Mouse (Mus musculus) midbrain, embryonic 10.5 days (tissue): ENCODE data around the gene Pon3. TPM values are rescaled to one million over a fixed set of nuclear protein-coding genes. Genes with fewer than 3 reads are reported as not detected.

ENCODE experiments used
- DNase-seq: peaks from one replicate; pipeline ENCODE4 v3.0.0-alpha.2; 2017; ENCODE audit warnings: low spot score
- H3K27ac ChIP-seq: fragments of 300-500 bp; sonication (generic); replicated peaks from 2 replicates; pipeline ENCODE4 v1.5.1; 2016; ENCODE audit warnings: mild to moderate bottlenecking
- H3K27me3 ChIP-seq: fragments of 300-500 bp; sonication (generic); 2 replicates; pipeline ENCODE4 v1.6.1; 2016; ENCODE audit warnings: low read depth, mild to moderate bottlenecking; ENCODE audit not compliant: poor library complexity, severe bottlenecking
- H3K36me3 ChIP-seq: fragments of 300-500 bp; sonication (generic); 2 replicates; pipeline ENCODE4 v1.6.1; 2016; ENCODE audit warnings: mild to moderate bottlenecking, moderate library complexity
- H3K4me1 ChIP-seq: fragments of 300-500 bp; sonication (generic); 2 replicates; pipeline ENCODE4 v1.6.1; 2016
- H3K4me3 ChIP-seq: fragments of 300-500 bp; sonication (generic); 2 replicates; pipeline ENCODE4 v1.5.1; 2016; ENCODE audit warnings: mild to moderate bottlenecking, moderate library complexity
- H3K9me3 ChIP-seq: fragments of 300-500 bp; sonication (generic); replicated peaks from 2 replicates; pipeline ENCODE4 v1.6.1; 2016; ENCODE audit warnings: mild to moderate bottlenecking
- WGBS: fragments of 180-500 bp; shearing (Covaris S2); methylation state at CpG from one replicate; pipeline ENCODE4 v1.1.7; 2016; 5-methylcytosine and 5-hydroxymethylcytosine counted together
- polyA plus RNA-seq: library from polyadenylated mRNA; unstranded; fragments of >200 nt; fragmentation: Nextera tagmentation; extraction: Ambion mirVana; gene quantifications from 2 replicates; pipeline ENCODE4 v1.2.1, GENCODE M21; 2016

The Pon3 gene
- polyA plus RNA-seq, 1 experiment from 2014 or later: 5.6 TPM

DNA sequence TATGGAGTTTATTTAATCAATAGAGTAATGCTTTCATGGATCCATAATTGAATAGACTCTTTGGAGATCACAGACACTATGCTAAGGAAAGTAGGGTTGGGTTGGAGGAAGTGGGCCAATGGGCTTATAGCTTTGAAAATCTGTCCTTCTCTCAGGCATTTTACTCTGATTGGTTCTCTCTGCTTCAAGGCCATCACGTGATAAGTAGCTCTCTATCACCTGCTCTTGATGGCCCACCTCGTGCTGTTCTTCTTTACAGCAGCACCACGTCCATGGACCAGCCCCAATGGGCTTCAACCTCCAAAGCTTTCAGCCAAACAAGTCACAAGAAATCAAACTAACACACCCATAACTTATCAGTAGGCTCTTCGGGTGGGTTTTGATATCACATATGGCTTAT, 65.3 kb downstream of the Pon3 start:
- no peaks in the 10 kb centered on the region for H3K27me3 ChIP-seq
- peaks cover 10% of the 10 kb centered on the region for H3K4me1 ChIP-seq
- no peak overlapping the region for H3K4me3 ChIP-seq
- no peak for DNase-seq
- no peak overlapping the region for H3K27ac ChIP-seq
- no peaks in the 10 kb centered on the region for H3K9me3 ChIP-seq
- 90% methylated on average over 4 of the region's 4 CpGs for WGBS
- H3K36me3 ChIP-seq: no peaks in the 10 kb centered on the region

DNA sequence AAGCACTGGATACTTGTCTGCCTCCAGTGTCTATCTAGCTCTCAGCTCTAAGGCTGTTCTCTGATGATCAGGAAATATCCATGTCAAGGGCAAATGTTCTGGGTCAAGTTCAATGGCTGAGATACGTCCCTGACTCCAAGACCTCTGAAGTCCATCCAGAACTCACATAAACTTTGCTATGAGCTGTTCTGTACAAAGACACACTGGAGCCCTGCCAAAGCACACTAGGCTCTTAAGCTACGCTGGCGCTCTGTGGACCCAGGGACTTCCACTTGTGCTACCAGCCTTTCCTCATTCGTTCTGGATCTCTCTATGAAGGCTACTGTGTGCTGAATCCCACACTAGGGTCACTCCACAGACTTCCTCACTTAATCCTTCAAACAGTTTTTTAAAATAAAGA, 66.6 kb downstream of the Pon3 start:
- H3K36me3 ChIP-seq: no peaks in the 10 kb centered on the region
- no peaks in the 10 kb centered on the region for H3K9me3 ChIP-seq
- H3K4me3 ChIP-seq: no peak overlapping the region
- H3K27me3 ChIP-seq: no peaks in the 10 kb centered on the region
- 86% methylated on average over 4 of the region's 4 CpGs for WGBS
- no peak overlapping the region for H3K27ac ChIP-seq
- DNase-seq: no peak
- peaks cover 10% of the 10 kb centered on the region for H3K4me1 ChIP-seq

DNA sequence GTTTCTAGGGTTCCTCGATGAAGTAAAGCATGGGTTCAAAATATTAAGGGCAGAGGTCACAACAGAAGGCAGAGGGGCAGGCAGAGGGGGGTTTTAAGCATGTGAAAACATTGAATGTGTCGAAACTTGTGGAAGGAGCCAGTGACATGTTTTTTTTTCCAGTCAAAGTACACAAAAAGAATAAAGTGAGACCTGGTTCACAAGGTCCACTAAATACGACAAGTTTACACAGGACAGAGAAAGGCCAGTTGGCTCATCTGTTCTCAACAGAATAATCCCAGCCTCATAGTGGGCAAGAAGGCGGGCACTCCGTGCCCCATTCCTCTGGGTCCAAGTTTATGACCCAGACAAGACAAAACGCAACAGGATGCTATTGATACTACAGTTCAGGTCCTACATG, 67.1 kb downstream of the Pon3 start:
- H3K27ac ChIP-seq: no peak overlapping the region
- no peaks in the 10 kb centered on the region for H3K27me3 ChIP-seq
- H3K36me3 ChIP-seq: no peaks in the 10 kb centered on the region
- 78% methylated on average over 6 of the region's 6 CpGs for WGBS
- H3K9me3 ChIP-seq: no peaks in the 10 kb centered on the region
- H3K4me1 ChIP-seq: peaks cover 6% of the 10 kb centered on the region
- no peak for DNase-seq
- H3K4me3 ChIP-seq: no peak overlapping the region

DNA sequence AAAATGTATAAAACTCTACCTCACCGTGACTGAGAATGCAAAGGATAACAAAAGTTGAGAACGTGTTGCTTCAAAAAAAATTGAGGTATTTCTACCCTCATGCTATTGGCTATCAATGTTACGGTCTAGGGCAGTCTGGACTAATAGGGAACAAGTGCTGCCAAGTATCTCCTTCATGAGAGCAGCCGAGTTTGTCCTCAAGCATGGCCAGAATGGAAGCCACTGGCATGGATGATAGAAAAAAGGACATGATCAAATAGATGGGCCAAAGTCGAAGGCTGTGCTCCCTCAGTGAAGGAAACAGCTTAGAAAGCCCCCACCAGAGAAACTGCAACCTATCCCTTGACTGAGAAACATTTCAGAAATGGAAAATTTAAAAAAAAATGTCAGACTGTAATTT, 68.0 kb downstream of the Pon3 start:
- H3K27me3 ChIP-seq: no peaks in the 10 kb centered on the region
- H3K4me3 ChIP-seq: no peak overlapping the region
- DNase-seq: no peak
- H3K27ac ChIP-seq: no peak overlapping the region
- no peaks in the 10 kb centered on the region for H3K4me1 ChIP-seq
- no peaks in the 10 kb centered on the region for H3K36me3 ChIP-seq
- WGBS: 90% methylated on average over 5 of the region's 5 CpGs
- H3K9me3 ChIP-seq: no peaks in the 10 kb centered on the region

DNA sequence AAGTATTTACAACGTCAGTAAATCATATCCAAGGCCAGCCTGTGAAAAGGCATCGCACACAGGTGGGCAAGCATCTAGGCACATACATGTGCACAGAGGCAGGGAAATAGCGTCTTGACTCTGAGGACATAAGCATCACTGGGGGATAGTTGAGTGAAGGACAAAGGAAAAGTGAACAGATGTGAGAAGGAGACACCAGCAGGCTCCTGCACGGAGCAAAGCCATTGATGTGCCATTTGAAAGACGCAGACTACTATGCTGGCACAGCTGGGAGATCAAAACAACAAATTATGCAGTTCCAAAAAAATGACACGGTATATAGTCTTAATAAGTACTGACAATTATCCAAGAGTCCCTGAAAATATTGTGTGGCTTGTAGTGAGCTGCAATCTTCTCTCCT, 68.5 kb downstream of the Pon3 start:
- Histone ChIP-seq H3K36me3 (no peaks in the 10 kb centered on the region), H3K4me1 (no peaks in the 10 kb centered on the region), H3K27ac (no peak overlapping the region), H3K9me3 (no peaks in the 10 kb centered on the region), H3K4me3 (no peak overlapping the region), H3K27me3 (no peaks in the 10 kb centered on the region)
- 87% methylated on average over 6 of the region's 6 CpGs for WGBS
- DNase-seq: no peak

DNA sequence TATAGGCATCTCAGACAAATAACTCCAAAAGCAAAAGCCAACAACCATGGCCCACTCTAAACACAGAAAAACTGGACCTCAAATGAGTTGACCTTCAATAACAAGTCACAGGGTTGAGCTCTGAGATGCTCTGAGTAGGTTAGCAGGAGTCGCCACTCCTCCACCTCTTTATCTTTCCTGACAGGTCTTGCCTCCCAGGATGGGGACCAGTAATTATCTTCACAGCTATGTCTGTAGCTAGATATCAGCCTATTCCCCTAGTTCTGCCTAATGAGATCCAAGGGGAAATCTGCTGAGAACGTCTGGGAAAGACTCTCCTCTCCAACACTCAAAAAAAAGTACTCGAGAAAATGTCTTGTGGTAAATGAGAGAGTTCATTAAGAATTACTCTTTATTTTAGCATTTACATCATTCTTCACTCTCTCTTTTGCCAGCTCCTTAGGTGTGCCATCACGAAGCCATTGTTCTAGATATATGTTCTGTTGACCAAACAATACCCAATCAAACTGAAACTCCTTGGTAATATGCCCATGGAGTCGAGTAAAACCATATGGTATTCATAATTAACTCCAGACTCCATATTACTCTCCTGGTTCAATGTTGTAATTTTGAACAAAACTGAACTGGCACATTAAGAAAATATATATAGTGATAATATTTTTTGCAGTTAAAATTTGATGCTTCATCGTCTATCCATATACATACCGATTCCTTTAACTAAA, 69.7 kb downstream of the Pon3 start:
- no peaks in the 10 kb centered on the region for H3K4me1 ChIP-seq
- no peak for DNase-seq
- 85% methylated on average over 7 of the region's 7 CpGs for WGBS

DNA sequence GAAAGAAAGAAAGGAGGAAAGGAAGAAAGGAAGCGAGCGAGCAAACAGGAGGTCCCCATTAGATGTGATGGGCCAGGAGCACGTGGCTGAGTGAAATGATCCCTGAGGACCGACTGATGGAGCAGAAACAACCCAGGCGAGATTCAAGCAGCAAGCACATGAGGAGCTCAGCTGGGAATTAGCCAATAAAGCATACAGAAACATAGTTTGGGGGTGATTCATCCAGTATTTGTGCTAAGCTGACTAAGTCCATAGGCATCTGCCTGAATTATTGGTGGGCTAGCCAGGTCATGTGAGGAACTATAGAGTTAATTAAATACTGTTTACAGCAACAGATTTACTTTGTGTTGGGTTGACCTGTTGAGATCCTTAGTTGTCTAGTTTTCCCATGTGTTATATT, 75.4 kb downstream of the Pon3 start:
- H3K27ac ChIP-seq: no peak overlapping the region
- H3K4me1 ChIP-seq: peaks cover 9% of the 10 kb centered on the region
- no peaks in the 10 kb centered on the region for H3K27me3 ChIP-seq
- no peak for DNase-seq
- H3K4me3 ChIP-seq: no peak overlapping the region
- no peaks in the 10 kb centered on the region for H3K36me3 ChIP-seq
- H3K9me3 ChIP-seq: no peaks in the 10 kb centered on the region
- 85% methylated on average over 5 of the region's 5 CpGs for WGBS

More for the DNA sequence above, 69.7 kb downstream of the Pon3 start:
- Histone ChIP-seq H3K36me3 (no peaks in the 10 kb centered on the region), H3K4me3 (no peak overlapping the region), H3K9me3 (no peaks in the 10 kb centered on the region), H3K27ac (no peak overlapping the region), H3K27me3 (no peaks in the 10 kb centered on the region)

DNA sequence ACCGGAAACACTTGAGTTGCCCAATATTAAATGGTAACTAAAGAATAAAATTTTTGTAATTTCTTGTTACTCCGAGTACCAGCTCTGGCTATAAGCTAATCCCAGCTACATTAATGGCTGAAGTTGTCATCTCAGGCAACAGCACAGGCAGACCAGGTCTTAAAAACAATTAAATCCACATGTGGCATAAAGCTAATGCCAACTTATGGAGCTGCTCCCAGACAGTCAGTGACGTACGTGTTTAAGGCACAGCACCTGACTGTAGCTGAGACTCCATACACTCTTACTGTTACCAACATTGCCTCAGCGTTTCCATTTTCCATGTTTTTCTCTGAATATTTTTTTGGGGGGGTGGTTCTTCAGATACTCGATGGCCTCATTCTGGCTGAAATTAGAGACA, 76.9 kb downstream of the Pon3 start:
- WGBS: 92% methylated on average over 6 of the region's 6 CpGs
- Histone ChIP-seq H3K4me1 (peaks cover 9% of the 10 kb centered on the region), H3K27ac (no peak overlapping the region), H3K27me3 (no peaks in the 10 kb centered on the region), H3K4me3 (no peak overlapping the region), H3K36me3 (no peaks in the 10 kb centered on the region), H3K9me3 (no peaks in the 10 kb centered on the region)
- DNase-seq: no peak

DNA sequence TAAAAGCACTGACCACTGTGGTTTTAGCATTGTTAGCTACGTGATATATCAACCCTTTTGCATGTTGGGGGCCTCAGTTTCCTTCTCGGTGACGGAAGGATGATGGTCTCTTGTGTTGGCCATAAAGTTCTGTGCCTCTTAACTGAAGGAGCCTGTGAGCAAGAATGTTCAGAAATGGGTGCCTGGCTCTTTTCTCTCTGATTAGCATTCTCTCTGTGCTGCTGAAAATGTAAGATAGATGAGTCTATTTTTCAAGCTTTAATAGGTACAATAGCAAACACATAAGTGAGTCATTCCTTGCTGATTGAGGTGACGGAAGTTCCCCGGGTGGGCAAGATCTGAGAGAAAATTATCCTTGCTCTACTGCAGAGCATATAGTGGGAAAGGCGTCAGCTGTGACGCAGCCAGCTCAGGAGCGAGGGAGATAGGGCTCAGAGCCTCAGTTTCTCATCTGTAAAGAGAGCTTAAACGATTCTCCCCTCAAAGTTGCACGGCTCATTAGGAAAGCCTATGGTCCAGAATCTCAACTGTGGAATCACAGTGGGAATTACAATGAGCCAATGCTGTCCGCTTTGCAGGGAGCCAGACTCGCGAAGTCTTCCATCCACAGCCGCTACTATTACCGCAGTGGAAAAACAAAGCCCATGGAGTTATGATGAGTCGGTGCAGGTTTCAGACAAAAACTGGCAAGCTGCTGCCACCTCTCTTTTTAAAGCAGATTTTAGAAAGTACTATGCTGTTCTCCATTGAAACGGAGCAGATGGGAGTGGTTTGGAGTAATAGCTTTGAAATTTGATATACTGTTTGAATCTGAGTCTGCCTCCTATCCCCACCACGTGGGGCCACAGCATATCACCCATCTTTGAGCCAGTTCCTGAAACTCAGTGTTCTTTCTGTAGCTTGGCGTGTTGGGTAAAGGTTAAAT, 77.9 kb downstream of the Pon3 start:
- WGBS: 59% methylated on average over 19 of the region's 19 CpGs
- H3K4me1 ChIP-seq: peaks cover 9% of the 10 kb centered on the region
- H3K27me3 ChIP-seq: no peaks in the 10 kb centered on the region
- H3K36me3 ChIP-seq: no peaks in the 10 kb centered on the region
- H3K4me3 ChIP-seq: peak overlapping the region; percentile 32
- no peaks in the 10 kb centered on the region for H3K9me3 ChIP-seq
- H3K27ac ChIP-seq: 0 out of 2 replicates have a peak overlapping the region, but pooled peaks have one; percentile 9
- DNase-seq: peak; percentile 18

DNA sequence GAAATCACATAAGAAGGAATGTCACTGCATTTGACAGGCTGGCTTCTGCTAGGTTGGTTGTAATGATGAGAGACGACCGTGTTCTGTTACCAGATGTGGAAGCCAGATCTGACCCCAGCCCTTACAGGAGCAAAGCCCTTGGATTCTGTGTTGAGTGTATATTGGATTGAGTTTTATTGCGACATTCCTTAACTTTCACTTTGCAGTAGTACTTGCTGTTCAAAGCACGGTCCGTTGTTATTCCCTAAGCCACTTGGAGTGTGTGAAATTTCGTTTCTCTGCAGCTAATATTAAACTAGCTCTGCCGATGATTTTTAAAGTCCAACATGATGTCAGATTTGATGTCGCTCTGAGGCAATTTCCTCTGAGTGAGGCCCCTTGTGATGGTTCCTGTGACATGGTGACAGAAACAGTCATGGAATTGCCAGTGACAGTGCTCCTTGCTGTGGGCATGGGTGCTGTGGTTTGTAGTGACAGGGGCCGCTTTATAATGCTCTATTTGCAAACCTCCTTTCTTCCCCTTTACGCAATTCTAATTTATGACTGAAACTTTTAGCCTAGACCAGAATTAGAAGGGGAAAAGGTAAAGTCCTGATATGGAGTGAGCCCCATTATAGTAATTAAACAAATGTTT, 81.8 kb downstream of the Pon3 start:
- Histone ChIP-seq H3K36me3 (no peaks in the 10 kb centered on the region), H3K4me1 (peaks cover 12% of the 10 kb centered on the region), H3K4me3 (no peak overlapping the region), H3K27me3 (no peaks in the 10 kb centered on the region), H3K27ac (no peak overlapping the region), H3K9me3 (no peaks in the 10 kb centered on the region)
- DNase-seq: no peak
- 92% methylated on average over 10 of the region's 10 CpGs for WGBS

DNA sequence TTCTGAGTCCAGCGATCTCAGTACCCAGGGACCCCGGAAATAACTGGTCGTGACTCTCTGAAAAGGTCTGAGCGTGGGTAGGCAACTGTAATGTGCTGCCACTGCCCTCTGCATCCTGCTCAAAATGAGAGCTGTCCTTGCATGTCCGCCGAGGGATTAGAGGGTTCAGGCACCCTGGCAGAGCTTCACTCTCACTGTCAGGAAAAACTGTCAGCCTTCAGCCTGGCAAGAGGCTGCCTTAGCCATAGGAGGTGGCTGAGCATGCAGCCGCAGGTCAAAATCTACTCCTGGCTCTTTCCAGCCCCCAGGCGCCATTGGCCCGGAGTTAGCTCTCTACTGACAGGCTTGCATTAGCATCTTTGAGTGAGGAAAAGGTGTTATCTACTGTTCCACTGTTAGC, 83.5 kb downstream of the Pon3 start:
- 78% methylated on average over 9 of the region's 9 CpGs for WGBS

DNA sequence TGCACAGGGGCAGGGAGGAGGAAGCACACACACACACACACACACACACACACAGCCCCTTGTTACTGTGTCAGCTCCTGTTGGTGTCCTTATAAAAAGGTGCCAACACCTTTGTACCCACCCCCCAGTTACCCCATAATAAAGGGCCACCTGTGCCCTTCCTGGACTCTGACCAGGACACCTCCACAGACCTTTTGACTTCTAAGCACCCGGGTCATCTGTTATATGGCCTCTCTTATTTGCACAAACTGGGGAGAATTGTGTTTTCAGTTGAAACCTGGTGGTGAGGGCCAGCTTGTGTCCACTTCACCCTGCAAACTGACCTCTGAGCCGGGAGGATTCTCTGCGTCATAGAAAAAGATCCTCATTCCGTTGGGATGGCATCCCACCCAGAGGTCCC, 84.7 kb downstream of the Pon3 start:
- H3K27ac ChIP-seq: no peak overlapping the region
- H3K9me3 ChIP-seq: no peaks in the 10 kb centered on the region
- H3K27me3 ChIP-seq: no peaks in the 10 kb centered on the region
- no peaks in the 10 kb centered on the region for H3K36me3 ChIP-seq
- peaks cover 20% of the 10 kb centered on the region for H3K4me1 ChIP-seq
- no peak for DNase-seq
- H3K4me3 ChIP-seq: no peak overlapping the region
- 86% methylated on average over 4 of the region's 4 CpGs for WGBS

More for the DNA sequence above, 83.5 kb downstream of the Pon3 start:
- Histone ChIP-seq H3K36me3 (no peaks in the 10 kb centered on the region), H3K27ac (no peak overlapping the region), H3K9me3 (no peaks in the 10 kb centered on the region), H3K27me3 (no peaks in the 10 kb centered on the region), H3K4me3 (no peak overlapping the region), H3K4me1 (peaks cover 9% of the 10 kb centered on the region)
- no peak for DNase-seq
